Mouse (Mus musculus) ovary, postnatal 14 days (tissue): ENCODE results near the gene Lim2.

Experiments used
- DNase-seq: peaks from one replicate; pipeline ENCODE4 v3.0.0; 2022; ENCODE audit warnings: low spot score

Gene Lim2

DNA sequence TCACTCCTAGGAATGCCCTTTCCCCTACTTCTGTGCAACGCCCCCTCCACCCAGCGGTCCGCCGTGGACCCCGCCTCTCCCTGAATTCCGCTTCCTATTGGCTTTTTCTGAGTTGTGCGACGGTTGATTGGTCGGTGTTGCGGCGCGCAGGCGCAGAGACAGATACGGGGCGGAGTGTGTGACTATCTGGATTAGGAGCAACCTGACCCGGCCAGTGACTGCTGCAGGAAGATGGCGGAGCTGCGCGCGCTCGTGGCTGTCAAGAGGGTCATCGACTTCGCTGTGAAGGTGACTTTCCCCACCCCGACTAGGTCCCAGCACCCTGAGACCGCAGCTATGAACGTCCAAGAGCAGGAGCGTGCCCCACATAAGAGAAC, 16.4 kb downstream of the Lim2 start, which contains the start of the genes Etfb and Gm45233:
TSS of gene Etfb (plus strand) at position 167 of the 377 bp plus-strand sequence.
TSS of gene Gm45233 (plus strand) at position 212 of the 377 bp plus-strand sequence.
- DNase-seq, result peak; percentile 86

DNA sequence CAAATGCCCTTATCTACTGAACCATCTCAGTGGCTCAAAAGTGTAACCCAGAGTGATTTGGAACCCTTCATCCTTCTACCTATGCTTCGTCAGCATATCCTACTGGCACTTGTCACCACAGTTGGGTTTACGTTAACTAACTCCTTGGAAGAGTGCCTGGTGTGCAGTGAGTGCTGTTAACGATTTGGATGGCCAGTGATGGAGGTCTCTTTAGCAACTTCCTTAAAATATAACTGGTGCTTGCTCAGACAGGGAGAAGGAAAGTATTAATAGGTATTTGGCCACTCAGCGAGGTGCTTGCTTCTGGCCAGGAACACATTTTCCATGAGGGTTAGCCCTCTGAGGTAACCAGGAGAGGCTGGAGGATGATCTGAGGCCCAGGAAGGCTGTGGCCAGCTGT, 20.3 kb downstream of the Lim2 start:
- DNase-seq, result no peak

- no peak for DNase-seq
These were observed 20.8 kb downstream of the Lim2 start for GRCm38 (mm10) chr7:43448246-43448645.

GRCm38 (mm10) chr7:43449811-43450210, 22.3 kb downstream of the Lim2 start:
- no peak for DNase-seq

GRCm38 (mm10) chr7:43451726-43452125, 24.3 kb downstream of the Lim2 start:
- no peak for DNase-seq

GRCm38 (mm10) chr7:43452609-43453008, 25.1 kb downstream of the Lim2 start:
- DNase-seq, result no peak

DNA sequence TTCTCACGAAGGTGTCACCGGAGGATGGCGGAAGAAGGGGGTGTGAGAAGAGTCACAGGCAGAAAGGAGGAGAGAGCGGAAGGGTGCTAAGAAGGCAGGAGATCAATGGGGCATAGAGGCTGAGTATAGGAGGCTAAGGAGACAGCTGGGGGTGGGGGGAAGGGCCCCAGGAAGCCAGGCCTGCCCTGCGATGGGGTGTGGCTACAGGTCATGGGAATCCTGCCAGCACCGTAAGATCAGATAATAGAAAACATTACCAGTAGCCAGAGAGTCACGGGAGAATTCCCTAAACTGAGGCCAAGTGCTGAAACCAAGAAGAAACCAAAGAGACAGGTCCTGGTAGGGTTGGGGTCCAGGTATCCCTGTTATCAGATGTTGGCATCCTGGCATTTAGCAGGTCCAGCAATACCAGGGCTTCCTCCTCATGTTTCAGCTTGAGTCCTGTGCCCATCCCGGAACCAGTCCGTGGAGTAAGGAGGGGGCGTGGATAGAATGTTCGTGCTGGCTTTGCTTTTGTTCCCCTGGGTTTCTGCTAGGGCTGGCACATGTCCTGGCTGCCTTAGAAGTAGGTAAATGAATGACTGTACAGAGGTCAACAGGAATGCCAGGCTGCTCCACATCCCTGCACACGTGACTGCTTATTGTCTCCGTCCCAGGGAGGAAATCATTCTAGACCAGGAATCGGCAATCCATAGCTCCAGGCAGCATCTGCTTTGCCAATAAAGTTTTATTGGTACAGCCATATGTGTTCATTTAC, 26.3 kb downstream of the Lim2 start:
- DNase-seq, result no peak

DNA sequence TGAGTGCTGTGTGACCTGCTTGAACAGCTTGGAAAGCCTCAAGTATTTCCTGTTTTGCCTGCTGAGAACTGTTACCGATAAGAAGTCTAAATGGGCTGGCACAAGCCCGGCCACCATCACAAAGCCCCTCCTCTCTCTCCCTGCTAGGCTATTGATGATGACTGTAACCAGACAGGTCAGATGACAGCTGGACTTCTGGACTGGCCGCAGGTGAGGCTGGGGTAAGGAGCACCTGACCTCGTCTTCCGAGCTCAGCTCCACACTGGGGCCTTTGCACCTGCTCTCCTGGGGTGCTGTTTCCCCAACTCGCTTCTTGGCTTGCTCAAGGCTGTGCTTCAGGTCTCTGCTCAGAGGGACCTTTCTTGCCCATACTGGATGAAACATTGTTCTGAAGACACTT, 26.9 kb downstream of the Lim2 start:
- no peak for DNase-seq

DNA sequence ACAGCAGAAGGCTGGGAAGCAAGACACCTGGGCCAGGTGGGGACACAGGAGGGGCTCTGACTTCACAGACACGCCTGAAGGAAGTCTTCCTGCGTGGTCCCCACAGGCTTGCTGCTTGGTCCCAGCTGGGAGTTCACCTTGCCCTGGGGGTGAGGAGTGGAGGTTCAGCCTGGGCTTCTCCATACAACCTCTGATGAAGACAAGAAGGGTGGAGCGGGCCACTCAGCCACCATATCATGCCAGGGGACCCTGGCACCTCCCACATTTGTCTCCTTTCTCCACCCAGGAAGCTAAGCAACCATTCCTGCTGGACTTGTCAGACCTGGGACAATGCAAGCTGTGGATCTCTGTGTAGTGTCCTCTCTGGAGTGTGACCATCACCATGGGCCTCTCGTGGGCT, 35.4 kb downstream of the Lim2 start, which contains the start of gene Vsig10l:
TSS of gene Vsig10l (plus strand) at position 301 of the 400 bp plus-strand sequence.
- no peak for DNase-seq

GRCm38 (mm10) chr7:43463976-43464375, 36.5 kb downstream of the Lim2 start:
- DNase-seq, result no peak

DNA sequence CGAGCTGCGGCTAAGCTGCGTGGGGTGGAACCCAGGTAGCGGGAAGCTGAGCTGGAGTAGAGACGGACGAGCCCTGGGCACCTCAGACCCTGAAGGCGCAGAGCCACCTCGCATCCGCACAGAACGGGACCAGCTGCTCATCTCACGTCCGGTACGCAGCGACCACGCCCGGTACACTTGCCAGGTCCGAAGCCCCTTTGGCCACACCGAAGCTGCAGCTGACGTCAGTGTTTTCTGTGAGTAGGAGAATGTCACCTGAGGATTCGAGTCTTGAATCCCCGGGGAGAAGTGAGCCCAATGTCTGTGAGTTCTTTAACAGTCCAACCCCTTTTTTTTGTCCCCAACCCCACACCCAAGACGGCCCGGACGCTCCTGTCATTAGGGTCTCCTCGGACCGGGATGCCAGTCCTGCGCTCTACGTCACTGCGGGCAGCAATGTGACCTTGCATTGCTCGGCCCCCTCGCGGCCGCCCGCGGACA, 37.4 kb downstream of the Lim2 start:
- DNase-seq, result no peak

GRCm38 (mm10) chr7:43465344-43466098, 38.1 kb downstream of the Lim2 start:
- peak; percentile 84 for DNase-seq

GRCm38 (mm10) chr7:43466099-43466694, 38.7 kb downstream of the Lim2 start:
- DNase-seq, result peak; percentile 75

DNA sequence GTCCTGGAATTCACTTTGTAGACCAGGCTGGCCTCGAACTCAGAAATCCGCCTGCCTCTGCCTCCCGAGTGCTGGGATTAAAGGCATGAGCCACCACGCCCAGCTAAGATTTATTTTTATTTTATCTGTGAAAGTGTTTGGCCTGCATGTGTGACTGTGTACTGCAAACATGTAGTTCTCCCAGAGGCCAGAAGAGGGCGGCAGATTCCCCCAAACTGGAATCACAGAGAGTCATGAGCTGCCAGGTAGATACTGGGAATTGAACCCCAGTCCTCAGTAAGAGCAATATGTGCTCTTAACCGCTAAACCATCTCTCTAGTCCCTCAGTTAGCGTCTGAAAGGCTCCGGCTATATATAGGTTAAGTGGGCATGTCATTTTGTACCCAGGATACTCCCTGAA, 42.9 kb downstream of the Lim2 start:
- DNase-seq, result no peak

- DNase-seq, result no peak
These were observed 48.2 kb downstream of the Lim2 start for GRCm38 (mm10) chr7:43475706-43476105.

DNA sequence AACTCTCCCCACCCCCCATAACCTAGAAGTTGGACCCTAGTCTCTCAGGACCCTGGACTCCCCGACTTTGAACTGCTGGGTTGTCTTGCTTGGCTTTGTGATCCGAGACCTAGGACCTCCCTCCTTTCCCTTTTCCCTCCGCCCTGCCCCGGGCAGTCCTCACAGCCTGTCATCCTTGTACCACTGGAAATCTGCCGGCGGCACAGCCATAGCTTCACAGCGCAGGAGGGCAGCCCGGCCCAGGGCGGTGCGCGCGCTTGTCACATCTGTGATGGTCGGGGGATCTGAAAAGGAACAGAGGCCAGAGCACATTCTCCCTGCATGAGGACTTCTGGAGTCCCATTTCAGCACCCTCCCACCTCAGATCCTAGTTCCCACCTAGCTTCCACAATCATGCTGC, 48.9 kb downstream of the Lim2 start:
- no peak for DNase-seq

DNA sequence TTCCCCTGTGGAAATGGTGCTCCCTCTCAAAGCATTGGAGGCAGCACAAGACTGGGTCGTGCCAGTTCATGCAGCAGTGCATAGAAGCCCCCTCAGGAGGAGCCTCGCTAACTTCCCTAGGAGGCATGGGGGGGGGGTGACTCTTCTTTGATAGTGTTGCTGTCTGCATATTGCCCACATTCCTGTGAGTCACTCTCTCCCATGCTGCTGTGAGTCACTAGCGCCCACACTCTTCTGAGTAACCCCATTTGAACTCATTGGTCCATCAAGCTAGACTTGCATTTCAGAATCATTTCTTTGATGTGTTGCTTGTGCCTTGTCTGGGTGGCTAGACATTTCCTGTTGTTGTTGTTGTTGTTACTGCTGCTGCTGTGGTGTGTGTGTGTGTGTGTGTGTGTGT, 53.7 kb downstream of the Lim2 start:
- DNase-seq, result no peak

DNA sequence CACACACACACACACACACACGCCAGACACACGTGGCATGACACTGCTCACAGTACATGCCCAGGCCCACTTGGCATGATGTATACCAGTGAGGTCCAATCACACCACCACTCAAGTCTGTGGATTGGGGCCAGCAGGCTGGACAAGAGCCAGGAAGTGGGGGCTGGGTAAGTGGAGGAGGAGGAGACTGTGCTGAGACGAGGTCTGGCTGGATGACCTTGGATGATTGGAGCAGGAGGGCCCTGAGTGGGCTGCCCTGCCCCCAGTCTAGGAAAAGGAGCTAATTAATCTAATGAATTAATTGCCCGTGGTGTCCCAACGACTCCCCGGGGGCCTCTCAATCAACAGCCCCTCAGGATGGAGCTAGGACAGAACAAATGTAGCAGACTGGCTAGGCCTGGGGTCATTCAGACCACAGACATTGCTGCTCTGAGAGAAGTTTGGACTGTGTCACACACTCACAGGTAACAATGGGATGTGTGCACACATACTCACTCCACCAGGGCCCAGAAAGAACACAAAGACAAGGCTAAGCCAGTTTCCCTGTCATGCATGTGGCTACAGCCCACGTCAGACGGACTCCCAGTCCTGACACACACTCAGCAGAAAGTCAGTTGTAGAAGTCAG, 54.7 kb downstream of the Lim2 start:
- DNase-seq, result no peak

- no peak for DNase-seq
These were observed 55.8 kb downstream of the Lim2 start for GRCm38 (mm10) chr7:43483236-43483635.
